Mouse (Mus musculus): ENCODE results near the gene Exosc1.

The Exosc1 gene

DNA sequence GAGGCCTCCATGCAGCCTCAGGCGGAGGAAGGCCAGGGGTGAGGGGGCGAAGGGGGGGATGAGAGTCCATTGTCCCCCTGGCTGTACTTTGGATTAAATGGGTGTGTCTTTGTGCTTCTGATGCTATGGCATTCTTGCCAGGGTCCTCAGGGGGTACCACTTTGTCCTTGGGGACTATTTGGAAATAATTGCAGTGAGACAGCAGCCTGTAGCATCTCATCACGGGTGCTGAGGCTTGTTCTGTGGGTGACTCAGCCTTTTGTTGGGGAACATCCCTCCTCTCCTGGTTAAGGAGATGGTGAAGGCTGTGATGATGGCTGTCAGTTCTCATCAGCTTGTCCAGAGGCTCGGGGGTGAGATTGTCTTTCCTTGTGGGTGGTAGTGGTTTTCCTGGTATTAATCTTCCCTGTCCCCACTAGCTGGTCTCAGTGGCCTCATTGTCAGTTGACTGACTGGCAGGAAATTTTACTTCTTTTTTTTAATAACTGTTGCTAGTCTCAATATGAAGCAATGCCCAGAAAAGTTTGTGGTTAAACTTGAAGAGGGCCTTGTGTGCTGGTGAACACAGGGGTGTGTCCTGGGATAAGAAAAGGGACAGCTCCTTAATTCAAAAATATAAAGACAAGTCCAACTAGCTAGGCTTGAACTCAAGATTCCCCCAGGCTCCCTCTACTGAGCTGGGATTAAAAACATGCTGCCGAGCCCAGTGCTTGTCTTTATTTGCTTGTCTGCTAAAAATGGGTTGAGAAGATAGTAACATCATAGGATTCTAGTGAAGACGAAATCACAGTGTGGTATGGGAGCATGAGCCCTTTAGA is 19.2 kb downstream of the Exosc1 start:
- DNase-seq: no peak

GRCm38 (mm10) chr19:41912121-41913080 is 20.8 kb downstream of the Exosc1 start:
- DNase-seq: peak; percentile 65

DNA sequence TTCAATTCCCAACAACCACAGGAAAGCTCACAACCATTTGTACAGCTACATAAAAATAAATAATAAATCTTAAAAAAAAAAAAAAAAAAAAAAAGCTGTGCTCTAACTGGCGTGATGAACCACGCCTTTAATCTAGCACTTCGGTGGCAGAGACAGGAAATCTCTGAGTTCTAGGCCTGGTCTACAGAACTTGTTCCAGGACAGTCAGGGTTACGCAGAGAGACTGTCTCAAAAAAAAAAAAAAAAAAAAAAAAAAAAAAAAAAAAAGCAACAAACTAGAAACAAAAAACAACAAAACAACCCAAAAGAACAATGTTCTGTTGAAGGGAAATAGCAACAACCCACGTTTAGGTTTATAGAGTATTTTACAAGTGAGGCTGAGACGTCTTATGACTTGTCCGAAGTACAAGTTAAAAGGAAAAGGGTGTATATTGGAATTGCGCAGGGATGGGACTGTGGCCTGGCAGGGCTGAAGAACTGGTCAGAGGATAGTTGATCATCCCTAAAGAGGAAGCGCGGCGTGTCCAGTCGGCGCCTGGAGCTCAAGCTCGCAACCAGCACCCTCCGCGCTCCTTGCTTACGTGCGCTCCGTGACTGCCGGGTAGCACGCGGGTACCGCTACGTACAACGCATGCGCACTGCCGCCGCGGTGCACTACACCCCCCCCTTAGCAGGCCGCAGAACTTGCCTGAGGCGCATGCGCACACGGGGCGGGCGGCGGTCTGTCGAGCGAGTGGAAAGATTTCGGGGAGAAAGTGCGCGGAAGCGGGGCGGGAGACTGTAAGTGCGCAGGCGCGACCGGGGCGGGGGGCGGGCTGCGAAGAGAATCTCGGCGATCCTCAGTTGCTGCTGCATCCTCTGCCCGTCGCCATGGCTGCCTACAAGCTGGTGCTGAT is 21.8 kb downstream of the Exosc1 start, which contains the start of gene Pgam1:
Gene Pgam1, plus strand, starts transcription at position 746 of the 896 bp plus-strand sequence.
- DNase-seq: peak; percentile 94

DNA sequence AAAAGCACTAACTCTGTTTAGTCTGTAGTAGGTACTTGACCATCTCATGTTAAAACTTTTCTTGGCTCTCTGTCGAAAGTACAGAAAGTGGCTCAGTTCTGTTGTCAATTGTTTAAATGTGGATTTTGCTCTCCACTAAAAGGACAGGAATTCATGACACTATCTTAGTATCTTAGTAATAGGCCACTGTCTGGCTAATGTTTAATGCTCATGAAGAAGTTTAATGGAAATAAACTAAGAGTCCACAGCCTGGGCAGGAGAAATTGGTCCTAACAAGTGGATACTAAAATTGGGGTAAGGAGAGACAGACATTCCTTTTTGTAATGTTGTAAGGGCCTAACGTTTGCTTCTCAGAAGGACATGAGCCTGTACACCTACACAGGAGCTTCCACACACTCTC is 22.8 kb downstream of the Exosc1 start:
- no peak for DNase-seq

DNA sequence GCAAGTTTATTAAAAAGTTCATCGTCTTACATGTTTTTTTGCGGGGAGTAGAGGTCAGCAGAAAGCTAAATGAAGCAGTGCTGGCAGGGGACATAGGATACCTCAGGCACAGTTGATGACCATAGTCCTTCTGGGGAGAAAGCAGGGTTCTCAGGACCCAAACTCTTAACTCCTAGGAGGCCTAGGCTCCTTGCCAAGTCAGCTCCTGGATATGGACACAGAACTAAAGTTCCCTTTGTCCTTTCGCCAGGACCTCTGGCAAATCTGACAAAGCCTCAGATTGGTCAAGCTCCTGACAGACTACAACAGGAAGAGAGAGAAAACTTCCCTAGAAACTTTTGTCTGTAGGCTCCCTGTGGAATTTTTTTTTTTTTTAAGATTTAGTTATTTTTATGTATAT is 24.5 kb downstream of the Exosc1 start:
- no peak for DNase-seq

- DNase-seq: peak; percentile 18
Observed at GRCm38 (mm10) chr19:41907079-41907760, 26.0 kb downstream of the Exosc1 start.

GRCm38 (mm10) chr19:41906311-41907078 is 26.7 kb downstream of the Exosc1 start:
- no peak for DNase-seq

- DNase-seq: no peak
Observed at GRCm38 (mm10) chr19:41905246-41905645, 28.0 kb downstream of the Exosc1 start.

DNA sequence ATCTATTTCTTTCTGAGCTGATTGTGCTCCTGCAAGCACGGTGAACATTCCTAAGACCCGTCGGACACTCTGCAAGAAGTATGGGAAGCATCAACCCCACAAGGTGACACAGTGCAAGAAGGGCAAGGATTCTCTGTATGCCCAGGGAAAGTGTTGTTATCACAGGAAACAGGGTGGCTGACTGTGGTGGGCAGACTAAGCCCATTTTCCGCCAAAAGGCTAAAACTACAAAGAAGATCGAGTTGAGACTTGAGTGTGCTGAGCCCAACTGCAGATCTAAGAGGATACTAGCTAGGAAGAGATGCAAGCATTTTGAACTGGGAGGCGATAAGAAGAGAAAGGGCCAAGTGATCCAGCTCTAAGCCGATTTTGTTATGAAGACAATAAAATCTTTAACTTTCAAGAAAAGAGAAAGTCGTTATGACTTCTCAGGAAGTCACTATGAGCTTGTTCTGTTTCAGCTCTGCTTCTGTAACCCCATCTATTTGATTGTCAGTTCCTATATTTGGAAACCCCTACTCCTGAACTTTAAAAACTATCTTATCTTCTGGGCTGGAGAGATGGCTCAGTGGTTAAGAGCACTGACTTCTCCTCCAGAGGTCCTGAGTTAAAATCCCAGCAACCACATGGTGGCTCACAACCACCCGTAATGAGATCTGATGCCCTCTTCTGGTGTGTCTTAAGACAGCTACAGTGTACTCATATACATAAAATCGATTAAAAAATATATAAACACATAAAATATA is 30.2 kb downstream of the Exosc1 start:
- DNase-seq: no peak

DNA sequence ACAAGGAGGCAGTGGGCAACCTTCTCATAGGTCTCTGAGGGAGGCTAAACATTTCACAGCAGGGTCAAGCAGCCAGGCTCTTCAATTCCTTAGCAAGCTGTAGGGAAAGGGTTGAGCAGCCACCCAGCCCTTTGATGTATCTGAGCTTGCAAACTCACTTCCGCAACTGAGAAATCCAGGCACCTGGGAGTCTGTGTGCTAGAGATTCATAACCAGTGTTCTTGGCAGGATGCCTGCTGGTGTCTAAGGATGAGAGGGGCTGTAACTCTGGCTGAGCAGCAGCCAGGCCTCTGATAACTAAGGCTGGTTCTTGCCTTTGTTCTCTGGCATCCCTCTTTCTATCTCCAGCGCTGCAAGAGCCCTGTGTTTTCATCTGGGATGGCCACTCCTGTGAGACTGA is 31.5 kb downstream of the Exosc1 start:
- DNase-seq: no peak

DNA sequence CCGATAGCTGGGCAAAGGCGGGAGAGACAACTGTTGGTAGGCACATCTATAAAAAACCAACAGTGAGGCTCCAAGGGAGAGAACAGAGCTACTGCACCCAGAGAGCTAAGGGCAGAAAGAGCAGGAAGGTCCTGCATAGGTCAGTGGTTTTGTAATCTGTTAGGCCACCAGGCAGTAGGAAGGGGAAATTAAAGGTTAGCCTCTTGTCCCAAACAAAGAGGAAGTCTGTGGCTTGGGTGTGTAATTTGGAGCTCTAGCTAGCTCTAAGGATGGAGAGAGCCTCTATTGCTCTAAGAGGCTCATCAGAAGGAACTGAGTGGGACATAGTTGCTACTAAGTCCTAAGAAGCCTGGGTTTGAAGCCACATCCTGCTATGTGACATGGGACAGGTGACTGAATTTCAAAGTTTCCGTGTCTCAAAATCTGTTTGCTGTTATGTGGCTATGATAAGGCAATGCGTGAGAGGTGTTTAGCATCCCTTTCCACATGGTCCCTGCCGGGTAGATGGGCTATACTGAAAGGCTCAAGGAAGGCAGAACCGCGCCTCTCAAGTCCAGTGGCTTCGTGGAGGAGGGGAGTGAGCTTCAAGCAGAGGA is 32.6 kb downstream of the Exosc1 start:
- DNase-seq: no peak

DNA sequence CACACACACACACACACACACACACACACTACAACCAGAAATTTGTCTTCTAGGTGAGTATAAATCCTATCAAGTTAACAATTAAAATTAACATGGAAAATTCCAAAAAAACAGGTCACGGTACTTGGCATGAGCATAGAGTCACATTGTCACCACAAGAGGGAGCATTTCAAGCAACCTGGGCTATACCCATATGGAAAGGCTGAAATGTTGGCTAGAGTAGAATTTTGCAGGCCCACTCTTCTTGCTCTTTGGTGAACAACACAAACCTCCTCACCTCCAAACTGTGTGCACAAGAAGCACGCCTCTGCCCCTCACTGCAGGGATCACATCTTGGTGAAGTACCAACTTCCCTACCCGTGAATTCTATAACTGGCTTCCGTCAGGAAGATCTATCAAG is 34.4 kb downstream of the Exosc1 start:
- DNase-seq: peak; percentile 41

GRCm38 (mm10) chr19:41896319-41896711 is 36.9 kb downstream of the Exosc1 start:
- DNase-seq: no peak

- peak; percentile 79 for DNase-seq
Observed at GRCm38 (mm10) chr19:41895460-41896318, 37.5 kb downstream of the Exosc1 start, which contains the start of gene Rrp12. Rrp12 (minus strand) TSS chr19:41896173.

GRCm38 (mm10) chr19:41894959-41895358 is 38.3 kb downstream of the Exosc1 start:
- DNase-seq: no peak

GRCm38 (mm10) chr19:41888191-41888590 is 45.0 kb downstream of the Exosc1 start:
- no peak for DNase-seq

DNA sequence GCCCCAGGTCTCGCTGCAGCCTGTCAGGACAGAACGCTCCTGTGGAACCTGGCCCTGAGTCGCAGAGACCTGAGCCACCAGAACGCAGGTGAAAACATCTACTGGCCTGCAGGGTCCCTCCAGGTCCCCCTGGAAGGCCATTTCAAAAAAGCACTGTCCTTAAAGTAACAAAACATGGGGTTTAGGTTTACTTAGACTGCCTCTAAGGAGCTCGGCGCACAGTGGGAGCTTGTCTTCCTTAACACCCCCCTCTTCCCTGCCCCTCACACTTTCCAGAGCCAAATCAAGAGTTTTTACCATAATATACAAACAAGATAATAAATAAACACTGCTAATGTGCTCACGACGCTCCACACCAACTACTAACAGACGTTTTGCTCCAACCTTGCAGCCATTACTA is 49.3 kb downstream of the Exosc1 start:
- DNase-seq: no peak

GRCm38 (mm10) chr19:41881842-41882241 is 51.4 kb downstream of the Exosc1 start:
- DNase-seq: no peak

- no peak for DNase-seq
Observed at GRCm38 (mm10) chr19:41874356-41874755, 58.9 kb downstream of the Exosc1 start.
